Mouse (Mus musculus) yolk sac, embryonic 10.5 days (tissue): Measurements from ENCODE around the gene Cct5.
"Not testable (repeated sequence)": the region's sequence is repeated elsewhere in the genome, so short reads cannot be mapped to it uniquely, and the experiment has no call there.

Experiments
- DNase-seq: peaks from one replicate; pipeline ENCODE4 v3.0.0-alpha.2; 2017; ENCODE audit warnings: low spot score

Gene Cct5

GRCm38 (mm10) chr15:31599834-31600233, 1.8 kb downstream of the Cct5 start:
- DNase-seq, result no peak

GRCm38 (mm10) chr15:31595651-31596050, 6.0 kb downstream of the Cct5 start:
- DNase-seq, result no peak

- no peak for DNase-seq
These were observed 7.3 kb downstream of the Cct5 start for GRCm38 (mm10) chr15:31594260-31594659.

GRCm38 (mm10) chr15:31592531-31592930, 9.1 kb downstream of the Cct5 start:
- no peak for DNase-seq

DNA sequence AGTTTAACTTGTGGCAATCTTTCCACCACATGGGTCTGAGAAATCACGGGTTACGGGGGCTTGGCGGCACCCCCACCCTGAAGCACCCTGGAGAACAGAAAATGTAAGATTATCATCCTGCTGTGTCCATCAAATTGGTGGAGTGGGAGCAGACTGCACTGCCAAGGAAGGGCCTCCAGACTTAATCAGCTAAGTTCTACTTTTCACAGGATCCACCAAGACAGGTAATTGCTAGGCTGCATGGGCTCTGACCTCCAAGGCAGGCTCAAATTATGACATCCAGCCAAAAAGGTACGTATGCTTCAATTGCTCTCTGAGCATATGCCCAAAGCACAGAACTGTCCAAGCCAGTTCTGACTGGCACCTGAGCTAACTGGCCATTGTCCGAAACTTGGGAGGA, 11.4 kb downstream of the Cct5 start:
- no peak for DNase-seq

GRCm38 (mm10) chr15:31588989-31589640, 12.5 kb downstream of the Cct5 start:
- DNase-seq, result peak; percentile 57

GRCm38 (mm10) chr15:31587789-31588188, 13.8 kb downstream of the Cct5 start:
- DNase-seq, result no peak

DNA sequence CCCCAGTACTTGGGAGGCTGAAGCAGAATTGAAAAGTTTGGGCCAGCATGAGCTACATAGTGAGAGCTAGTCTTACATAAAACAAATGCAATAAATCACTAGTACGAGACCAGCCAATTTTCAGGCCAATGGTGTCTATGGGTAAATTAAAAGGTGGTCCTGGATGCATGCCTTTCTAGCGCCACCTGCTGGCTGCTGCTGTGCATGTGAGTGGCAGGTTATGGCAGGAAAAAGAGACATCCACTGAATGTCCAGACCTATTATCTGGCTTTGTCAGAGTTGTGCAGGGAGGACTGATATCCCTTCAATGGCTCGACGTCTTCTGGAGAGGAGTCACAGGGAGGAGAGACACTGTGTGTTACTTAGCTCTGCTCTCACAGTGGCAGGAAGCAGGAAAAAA, 15.1 kb downstream of the Cct5 start:
- peak; percentile 74 for DNase-seq

DNA sequence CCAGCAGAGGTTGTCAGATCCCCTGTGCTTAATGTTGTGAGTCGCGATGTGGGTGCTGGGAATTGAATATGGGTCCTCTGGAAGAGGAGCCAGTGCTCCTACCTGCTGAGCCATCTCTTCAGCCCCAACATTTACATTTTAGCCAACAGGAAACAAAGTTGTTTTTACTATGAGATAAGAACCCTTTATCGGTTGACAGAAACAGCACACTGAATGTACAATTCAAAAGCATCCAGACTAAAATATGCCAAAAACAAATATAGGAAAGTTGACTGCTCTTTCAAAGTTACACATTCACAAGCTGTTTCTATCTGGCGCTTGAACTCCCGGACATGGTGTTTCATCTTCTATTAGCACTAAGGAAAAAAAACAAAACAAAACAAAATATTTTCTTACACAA, 15.5 kb downstream of the Cct5 start:
- DNase-seq, result no peak

- DNase-seq, result no peak
These were observed 16.4 kb downstream of the Cct5 start for GRCm38 (mm10) chr15:31585238-31585637.

DNA sequence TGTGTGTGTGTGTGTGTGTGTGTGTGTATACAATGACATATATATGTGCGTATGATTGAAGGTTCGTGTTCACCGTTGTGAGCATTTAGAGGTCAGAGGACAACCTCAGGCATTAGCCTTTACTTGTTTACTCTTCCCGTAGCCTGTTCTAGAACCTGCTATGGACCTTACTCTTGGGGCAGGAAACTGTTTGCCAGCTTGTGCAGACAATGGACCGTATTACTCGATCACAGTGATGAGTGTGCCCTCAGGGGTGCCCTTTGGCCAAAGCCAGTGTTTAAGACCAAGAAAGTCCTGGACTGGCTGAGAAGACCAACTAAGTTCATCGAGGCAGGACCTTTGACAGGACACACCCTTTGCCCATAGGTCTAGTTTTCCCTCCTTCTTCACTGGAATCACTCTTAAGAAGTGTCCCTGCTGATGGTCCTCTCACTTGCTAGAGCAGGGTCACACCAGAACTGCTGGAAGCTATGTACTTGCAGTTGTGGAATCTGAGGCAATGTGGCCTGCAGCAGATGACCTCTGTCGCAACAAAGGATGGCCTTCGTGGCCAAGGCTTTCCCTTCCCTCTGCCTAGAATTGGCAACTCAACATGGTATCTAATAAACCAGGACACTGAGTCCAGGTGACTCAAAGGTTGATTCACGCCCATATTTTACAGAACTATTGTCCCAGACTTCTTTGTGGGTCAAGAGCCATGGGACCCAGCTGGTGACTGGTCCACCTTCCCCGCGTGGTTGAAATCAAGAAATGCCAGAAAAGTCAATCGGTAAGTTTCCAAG, 18.1 kb downstream of the Cct5 start:
- DNase-seq, result no peak

GRCm38 (mm10) chr15:31581086-31581485, 20.5 kb downstream of the Cct5 start:
- not testable (repeated sequence) for DNase-seq

GRCm38 (mm10) chr15:31576076-31576475, 25.5 kb downstream of the Cct5 start:
- DNase-seq, result no peak

DNA sequence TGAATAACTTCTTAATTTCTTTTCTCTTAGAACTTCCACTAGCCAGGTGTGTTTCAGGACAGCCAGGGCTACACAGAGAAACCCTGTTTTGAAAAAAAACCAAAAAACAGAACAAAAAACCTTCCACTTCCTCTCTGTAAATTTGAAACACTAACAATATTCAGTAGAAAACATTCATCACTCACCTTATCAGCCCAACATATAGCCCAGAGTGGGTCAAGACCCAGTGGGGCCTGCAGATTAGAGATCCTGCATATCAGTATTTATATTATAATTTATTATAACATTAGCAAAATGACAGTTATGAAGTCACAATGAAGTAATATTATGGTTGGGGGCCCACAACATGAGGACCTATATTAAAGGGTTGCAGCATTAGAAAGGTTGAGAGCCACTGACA, 27.9 kb downstream of the Cct5 start:
- no peak for DNase-seq

- DNase-seq, result no peak
These were observed 28.3 kb downstream of the Cct5 start for GRCm38 (mm10) chr15:31573287-31573686.

DNA sequence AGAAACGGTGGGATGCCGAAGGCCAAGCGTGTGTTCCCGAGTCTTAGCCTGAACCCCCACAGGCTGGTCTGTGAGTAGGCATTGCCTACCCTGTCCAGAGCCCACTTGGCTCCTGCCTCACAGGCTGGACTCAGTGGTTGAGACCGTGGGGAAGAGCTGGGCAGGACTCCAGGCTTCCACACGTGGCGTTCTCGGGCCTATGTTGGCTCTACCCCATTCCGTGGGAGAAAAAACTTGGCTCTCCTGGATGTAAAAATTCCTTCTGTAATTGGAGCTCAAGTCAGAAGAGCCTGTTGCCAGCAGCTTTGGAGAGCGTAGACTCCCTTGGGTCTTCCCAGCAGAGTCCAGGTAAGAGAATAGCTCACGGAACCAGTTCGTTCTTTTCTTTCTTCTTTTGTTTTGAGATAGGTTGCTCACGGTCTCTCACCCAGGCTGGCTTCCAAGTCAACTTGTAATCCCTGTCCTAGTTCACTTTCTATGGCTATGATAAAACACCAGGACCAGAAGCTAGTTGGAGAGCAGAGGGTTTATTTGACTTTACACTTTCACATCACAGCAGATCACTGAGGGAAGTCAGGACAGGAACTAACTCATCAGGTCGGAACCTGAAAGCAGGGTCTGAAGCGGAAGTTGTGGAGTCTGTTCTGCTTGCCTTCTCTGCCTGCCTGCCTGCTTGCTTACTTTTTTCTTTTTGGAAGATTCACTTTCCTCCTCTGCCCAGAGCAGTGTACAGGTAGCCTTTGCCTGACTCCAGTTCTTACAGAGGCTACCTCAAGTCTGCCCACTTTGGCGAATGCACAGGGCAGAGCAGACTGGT, 29.5 kb downstream of the Cct5 start:
- DNase-seq, result no peak

- DNase-seq, result no peak
These were observed 30.6 kb downstream of the Cct5 start for GRCm38 (mm10) chr15:31570959-31571358.

GRCm38 (mm10) chr15:31569325-31570022, 32.1 kb downstream of the Cct5 start:
- peak; percentile 82 for DNase-seq

DNA sequence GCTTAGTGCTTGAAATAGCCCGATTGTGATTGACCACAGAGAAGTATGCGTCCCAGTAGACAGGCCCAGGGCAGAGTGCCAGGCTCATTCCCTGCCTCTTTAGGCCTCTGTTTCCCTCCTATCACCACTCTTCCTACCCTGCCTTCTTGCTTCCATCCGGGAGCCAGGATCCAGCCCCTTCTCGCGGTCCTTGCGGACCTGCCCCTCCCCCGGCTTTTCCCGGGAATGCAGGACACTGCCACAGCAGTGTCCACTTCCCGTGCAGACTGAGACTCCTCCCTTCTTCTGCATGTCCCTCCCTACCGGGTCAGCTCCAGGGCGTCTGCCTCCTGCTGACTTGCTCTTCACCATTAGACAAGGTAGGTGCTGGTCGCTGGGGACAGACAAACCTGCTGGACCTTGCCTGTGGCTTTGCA, 33.0 kb downstream of the Cct5 start:
- DNase-seq, result peak; percentile 88

GRCm38 (mm10) chr15:31567431-31567830, 34.2 kb downstream of the Cct5 start:
- DNase-seq, result no peak

DNA sequence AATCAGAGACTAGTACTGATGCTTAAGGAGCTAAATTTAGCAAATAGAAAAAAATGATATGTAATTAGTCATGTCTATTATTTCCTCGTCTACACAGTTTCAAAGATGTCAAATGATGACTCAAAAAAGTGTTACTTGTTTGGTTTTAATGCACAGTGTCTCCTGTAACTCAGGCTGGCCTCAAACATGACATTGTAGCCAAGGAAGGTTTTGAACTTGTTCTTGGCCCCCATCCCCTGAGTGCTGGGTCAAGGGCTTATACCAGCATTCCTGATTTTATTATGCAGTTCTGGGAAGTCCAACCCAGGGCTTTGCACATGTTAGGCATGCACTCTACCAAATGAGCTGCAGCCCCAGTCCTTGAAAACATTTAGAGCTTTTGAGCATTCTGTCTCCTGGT, 35.8 kb downstream of the Cct5 start:
- DNase-seq, result no peak

- no peak for DNase-seq
These were observed 36.4 kb downstream of the Cct5 start, which contains the start of gene Cmbl for GRCm38 (mm10) chr15:31565184-31565583. TSS of gene Cmbl (plus strand) at chr15:31565389.
